Mouse (Mus musculus): ENCODE results near the gene Hnrnpul1. TPM values are rescaled to one million over a fixed set of nuclear protein-coding genes. Genes with fewer than 3 reads are reported as not detected.

Hnrnpul1 gene
- polyA plus RNA-seq, 1 experiment from 2014 or later: 77.2 TPM

DNA sequence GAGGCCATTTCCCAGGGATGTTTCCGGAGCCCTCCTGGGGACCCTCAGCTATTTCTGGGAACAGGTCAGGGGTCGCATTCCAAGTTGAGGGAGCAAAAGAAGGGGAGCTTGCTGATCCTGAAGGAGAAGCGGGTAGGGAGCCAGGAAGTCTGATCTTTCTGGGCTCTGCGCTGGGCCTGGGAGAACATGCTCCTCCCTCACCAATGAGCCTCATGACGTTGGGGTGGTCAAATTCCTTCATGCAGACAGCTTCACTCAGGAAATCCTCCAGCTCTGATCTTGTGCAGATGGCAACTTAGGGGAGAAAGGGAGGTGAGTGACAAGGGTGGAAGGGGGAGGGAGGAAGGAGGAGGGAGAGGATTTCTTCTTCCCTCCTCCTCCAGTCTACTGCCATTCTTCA lies 9.7 kb upstream of the Hnrnpul1 start:
- H3K27ac ChIP-seq (ENCODE audit: low read length): peak overlapping the region; percentile 49; the same call in 1 of the 2 replicates
- no peaks in the 10 kb centered on the region for H3K27me3 ChIP-seq (ENCODE audit: control insufficient read depth, insufficient read depth, low read length)
- H3K9ac ChIP-seq (replicated peaks; ENCODE audit: low read depth, low read length): no peak overlapping the region
- H3K4me1 ChIP-seq (ENCODE audit: control insufficient read depth, insufficient read depth, low read length): no peaks in the 10 kb centered on the region
- H3K4me3 ChIP-seq (ENCODE audit: low read depth, low read length): no peak overlapping the region
- no peaks in the 10 kb centered on the region for H3K9me3 ChIP-seq (ENCODE audit: control insufficient read depth, low read depth, low read length)
- 52% methylated on average over 5 of the region's 5 CpGs for WGBS
- no peak overlapping the region for H3K4me2 ChIP-seq (replicated peaks; ENCODE audit: low read depth, low read length)
- H3K36me3 ChIP-seq (ENCODE audit: control insufficient read depth, insufficient read depth, low read length): peaks cover 55% of the 10 kb centered on the region
- no peak; the same call in 1 of the 2 replicates for ATAC-seq (ENCODE audit: insufficient number of reproducible peaks, insufficient read depth, low FRiP score, low read depth)

DNA sequence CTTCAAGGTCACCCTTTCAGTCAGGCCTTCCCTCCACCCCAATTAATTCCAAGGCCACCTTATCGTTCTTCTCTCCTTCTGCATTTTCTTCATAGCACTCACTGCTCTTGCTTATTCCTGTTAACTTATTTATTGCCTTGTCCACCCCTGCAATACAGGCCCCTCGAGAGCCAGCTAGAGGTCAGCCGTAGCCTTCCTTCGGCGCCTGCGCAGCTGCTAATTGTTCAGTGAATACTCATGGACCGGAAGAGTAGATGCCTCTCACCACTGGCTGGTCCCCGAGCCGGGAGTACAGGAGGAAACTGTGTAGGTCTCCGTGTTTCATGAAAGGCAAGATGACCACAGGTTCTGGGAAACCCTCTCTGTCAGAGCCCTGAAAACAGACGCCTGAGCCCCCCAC lies 9.1 kb upstream of the Hnrnpul1 start:
- peak overlapping the region; percentile 49; the same call in 1 of the 2 replicates for H3K27ac ChIP-seq (ENCODE audit: low read length)
- H3K36me3 ChIP-seq (ENCODE audit: control insufficient read depth, insufficient read depth, low read length): peaks cover 54% of the 10 kb centered on the region
- no peak for ATAC-seq (ENCODE audit: insufficient number of reproducible peaks, insufficient read depth, low FRiP score, low read depth)
- H3K4me3 ChIP-seq (ENCODE audit: low read depth, low read length): no peak overlapping the region
- H3K4me1 ChIP-seq (ENCODE audit: control insufficient read depth, insufficient read depth, low read length): no peaks in the 10 kb centered on the region
- H3K4me2 ChIP-seq (replicated peaks; ENCODE audit: low read depth, low read length): no peak overlapping the region
- no peaks in the 10 kb centered on the region for H3K27me3 ChIP-seq (ENCODE audit: control insufficient read depth, insufficient read depth, low read length)
- 65% methylated on average over 11 of the region's 11 CpGs for WGBS
- no peaks in the 10 kb centered on the region for H3K9me3 ChIP-seq (ENCODE audit: control insufficient read depth, low read depth, low read length)
- H3K9ac ChIP-seq (replicated peaks; ENCODE audit: low read depth, low read length): no peak overlapping the region

DNA sequence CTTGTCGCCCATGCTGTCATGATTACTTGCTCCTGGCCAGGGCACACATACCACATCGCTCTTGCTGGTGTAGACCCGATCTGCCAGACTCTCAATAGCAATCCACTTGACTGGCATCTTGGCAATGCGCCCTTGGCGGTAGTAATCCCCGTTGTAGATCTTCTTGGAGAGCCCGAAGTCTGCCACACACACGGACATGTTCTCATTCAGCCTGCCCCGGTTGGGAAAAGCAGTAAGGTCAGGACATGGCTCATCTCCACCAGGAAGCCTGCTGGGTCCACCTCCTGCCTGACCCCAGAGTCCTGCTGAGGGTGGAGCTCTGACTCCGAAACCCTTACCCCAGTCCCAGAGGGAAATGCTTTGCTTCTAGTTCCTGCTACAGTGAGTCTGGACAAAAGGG lies 6.8 kb upstream of the Hnrnpul1 start:
- Histone ChIP-seq H3K9ac (replicated peaks; ENCODE audit: low read depth, low read length) (no peak overlapping the region), H3K9me3 (ENCODE audit: control insufficient read depth, low read depth, low read length) (no peaks in the 10 kb centered on the region), H3K4me2 (replicated peaks; ENCODE audit: low read depth, low read length) (no peak overlapping the region), H3K4me3 (ENCODE audit: low read depth, low read length) (no peak overlapping the region), H3K27ac (ENCODE audit: low read length) (no peak overlapping the region), H3K4me1 (ENCODE audit: control insufficient read depth, insufficient read depth, low read length) (no peaks in the 10 kb centered on the region), H3K27me3 (ENCODE audit: control insufficient read depth, insufficient read depth, low read length) (no peaks in the 10 kb centered on the region), H3K36me3 (ENCODE audit: control insufficient read depth, insufficient read depth, low read length) (peaks cover 38% of the 10 kb centered on the region)
- WGBS: 84% methylated on average over 10 of the region's 10 CpGs
- ATAC-seq (ENCODE audit: insufficient number of reproducible peaks, insufficient read depth, low FRiP score, low read depth): no peak

DNA sequence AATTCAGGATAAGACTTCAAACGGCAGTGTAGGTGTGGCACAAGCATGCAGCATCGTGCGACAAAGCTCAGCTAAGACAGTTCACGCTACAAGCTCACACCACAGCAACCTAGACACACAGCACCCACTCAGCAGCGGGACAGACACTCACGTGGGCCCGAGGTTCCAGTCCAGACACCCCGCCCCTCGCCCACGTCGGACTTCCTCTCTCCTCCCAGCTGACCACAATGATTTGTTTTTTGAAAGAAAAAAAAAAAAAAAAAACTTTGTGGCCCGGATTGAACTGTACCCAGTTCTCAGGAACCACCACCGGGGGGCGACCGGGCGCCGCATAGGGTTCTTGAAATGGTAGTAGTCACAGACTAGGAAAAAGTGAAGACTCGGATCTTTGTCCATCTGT lies 1.5 kb upstream of the Hnrnpul1 start:
- Histone ChIP-seq H3K4me3 (ENCODE audit: low read depth, low read length) (peak overlapping the region; percentile 99), H3K27ac (ENCODE audit: low read length) (peak overlapping the region; percentile 87), H3K4me1 (ENCODE audit: control insufficient read depth, insufficient read depth, low read length) (peaks cover 14% of the 10 kb centered on the region), H3K36me3 (ENCODE audit: control insufficient read depth, insufficient read depth, low read length) (peaks cover 19% of the 10 kb centered on the region), H3K9ac (replicated peaks; ENCODE audit: low read depth, low read length) (no peak overlapping the region; the same call in 1 of the 2 replicates), H3K27me3 (ENCODE audit: control insufficient read depth, insufficient read depth, low read length) (no peaks in the 10 kb centered on the region), H3K4me2 (replicated peaks; ENCODE audit: low read depth, low read length) (peak overlapping the region; percentile 92), H3K9me3 (ENCODE audit: control insufficient read depth, low read depth, low read length) (no peaks in the 10 kb centered on the region)
- ATAC-seq (ENCODE audit: insufficient number of reproducible peaks, insufficient read depth, low FRiP score, low read depth): peak; percentile 29
- WGBS: 1% methylated on average over 18 of the region's 18 CpGs

DNA sequence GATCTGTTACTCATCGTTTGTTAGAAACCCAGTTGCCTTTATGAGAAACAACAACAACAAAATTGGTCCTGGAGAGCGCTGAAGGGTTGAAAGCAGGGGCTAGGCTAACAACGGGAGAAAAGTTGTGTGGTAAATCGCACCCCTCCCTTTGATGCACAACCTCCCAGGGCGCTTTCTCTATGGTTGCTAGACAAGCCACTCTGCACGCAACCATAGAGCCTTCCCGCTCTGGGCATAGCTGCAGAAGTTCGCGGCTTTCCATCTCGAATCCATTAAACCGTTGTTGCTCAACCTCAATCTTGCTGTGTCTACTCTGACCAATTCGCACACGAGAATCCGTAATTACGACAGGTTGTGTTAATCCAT lies 894 bp upstream of the Hnrnpul1 start:
- Histone ChIP-seq H3K36me3 (ENCODE audit: control insufficient read depth, insufficient read depth, low read length) (peaks cover 20% of the 10 kb centered on the region), H3K9me3 (ENCODE audit: control insufficient read depth, low read depth, low read length) (no peaks in the 10 kb centered on the region), H3K4me3 (ENCODE audit: low read depth, low read length) (peak overlapping the region; percentile 99), H3K27me3 (ENCODE audit: control insufficient read depth, insufficient read depth, low read length) (no peaks in the 10 kb centered on the region), H3K4me1 (ENCODE audit: control insufficient read depth, insufficient read depth, low read length) (peaks cover 14% of the 10 kb centered on the region), H3K27ac (ENCODE audit: low read length) (peak overlapping the region; percentile 87), H3K9ac (replicated peaks; ENCODE audit: low read depth, low read length) (no peak overlapping the region; the same call in 1 of the 2 replicates), H3K4me2 (replicated peaks; ENCODE audit: low read depth, low read length) (peak overlapping the region; percentile 92)
- WGBS: 0% methylated on average over 15 of the region's 15 CpGs
- peak; percentile 35; the same call in 1 of the 2 replicates for ATAC-seq (ENCODE audit: insufficient number of reproducible peaks, insufficient read depth, low FRiP score, low read depth)

DNA sequence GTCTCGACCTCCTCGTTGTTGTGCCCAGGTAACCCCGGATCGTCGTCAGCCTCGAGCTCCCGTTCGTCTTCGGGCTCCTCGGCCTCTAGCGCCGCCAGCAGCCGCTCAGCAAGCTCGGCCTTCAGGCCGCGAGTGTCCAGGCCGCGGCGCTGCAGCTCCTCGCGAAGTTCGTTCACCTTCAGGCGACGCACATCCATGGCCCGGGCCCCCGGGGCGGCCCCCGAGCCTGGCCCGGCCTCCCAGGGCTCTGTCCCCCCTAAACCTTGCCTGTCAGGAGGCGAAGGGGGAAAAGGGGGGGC lies 169 bp downstream of the Hnrnpul1 start:
- no peaks in the 10 kb centered on the region for H3K9me3 ChIP-seq (ENCODE audit: control insufficient read depth, low read depth, low read length)
- H3K4me3 ChIP-seq (ENCODE audit: low read depth, low read length): peak overlapping the region; percentile 99
- under 1% methylated on average over 29 of the region's 30 CpGs for WGBS
- peak overlapping the region; percentile 97 for H3K27ac ChIP-seq (ENCODE audit: low read length)
- peaks cover 30% of the 10 kb centered on the region for H3K36me3 ChIP-seq (ENCODE audit: control insufficient read depth, insufficient read depth, low read length)
- H3K9ac ChIP-seq (replicated peaks; ENCODE audit: low read depth, low read length): peak overlapping the region; percentile 99
- no peak for ATAC-seq (ENCODE audit: insufficient number of reproducible peaks, insufficient read depth, low FRiP score, low read depth)
- peak overlapping the region; percentile 98; the same call in 1 of the 2 replicates for H3K4me2 ChIP-seq (replicated peaks; ENCODE audit: low read depth, low read length)
- peaks cover 14% of the 10 kb centered on the region for H3K4me1 ChIP-seq (ENCODE audit: control insufficient read depth, insufficient read depth, low read length)
- no peaks in the 10 kb centered on the region for H3K27me3 ChIP-seq (ENCODE audit: control insufficient read depth, insufficient read depth, low read length)

DNA sequence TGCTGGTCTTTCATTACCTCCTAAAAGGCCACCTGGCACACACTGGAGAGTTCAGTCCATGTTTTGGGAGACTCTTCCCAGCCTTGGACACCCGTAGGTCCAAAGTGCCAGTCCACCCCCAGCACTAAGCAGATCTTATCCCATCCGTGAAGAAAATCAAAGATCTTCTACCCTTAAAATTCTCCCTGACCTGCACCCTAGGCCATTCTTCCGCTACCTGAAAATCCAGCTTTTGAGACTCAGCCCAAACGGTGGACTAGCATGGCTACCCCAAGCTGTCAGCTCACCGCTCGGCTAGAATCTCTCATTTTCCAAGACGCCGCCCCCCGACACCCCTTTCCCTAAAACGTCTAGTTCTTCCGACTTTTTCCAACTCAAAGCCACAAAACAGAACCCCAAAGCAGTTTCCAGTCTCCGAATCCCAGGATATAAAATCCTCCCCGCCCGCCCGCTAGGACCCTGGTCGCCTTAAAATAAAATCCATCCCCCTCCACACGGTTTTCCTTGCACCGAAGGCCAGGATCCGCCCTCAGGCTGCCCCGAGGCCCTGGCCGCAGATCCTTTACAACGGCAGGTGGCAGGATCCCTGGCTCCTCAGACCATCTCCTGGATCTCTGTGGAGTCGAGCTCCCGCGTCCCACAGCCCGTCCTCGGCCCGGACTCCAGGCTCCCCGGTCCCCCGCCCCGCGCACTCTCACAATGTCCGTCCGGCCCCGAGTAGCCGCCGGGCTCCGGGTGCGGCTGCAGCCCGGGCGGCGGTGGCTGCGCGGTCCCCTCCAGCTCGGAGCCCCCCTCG lies 716 bp downstream of the Hnrnpul1 start:
- Histone ChIP-seq H3K4me1 (ENCODE audit: control insufficient read depth, insufficient read depth, low read length) (peaks cover 14% of the 10 kb centered on the region), H3K4me3 (ENCODE audit: low read depth, low read length) (peak overlapping the region; percentile 99), H3K27me3 (ENCODE audit: control insufficient read depth, insufficient read depth, low read length) (no peaks in the 10 kb centered on the region), H3K36me3 (ENCODE audit: control insufficient read depth, insufficient read depth, low read length) (peaks cover 36% of the 10 kb centered on the region), H3K9ac (replicated peaks; ENCODE audit: low read depth, low read length) (peak overlapping the region; percentile 99), H3K4me2 (replicated peaks; ENCODE audit: low read depth, low read length) (peak overlapping the region; percentile 98), H3K27ac (ENCODE audit: low read length) (peak overlapping the region; percentile 97), H3K9me3 (ENCODE audit: control insufficient read depth, low read depth, low read length) (no peaks in the 10 kb centered on the region)
- under 1% methylated on average over 46 of the region's 46 CpGs for WGBS
- no peak for ATAC-seq (ENCODE audit: insufficient number of reproducible peaks, insufficient read depth, low FRiP score, low read depth)

DNA sequence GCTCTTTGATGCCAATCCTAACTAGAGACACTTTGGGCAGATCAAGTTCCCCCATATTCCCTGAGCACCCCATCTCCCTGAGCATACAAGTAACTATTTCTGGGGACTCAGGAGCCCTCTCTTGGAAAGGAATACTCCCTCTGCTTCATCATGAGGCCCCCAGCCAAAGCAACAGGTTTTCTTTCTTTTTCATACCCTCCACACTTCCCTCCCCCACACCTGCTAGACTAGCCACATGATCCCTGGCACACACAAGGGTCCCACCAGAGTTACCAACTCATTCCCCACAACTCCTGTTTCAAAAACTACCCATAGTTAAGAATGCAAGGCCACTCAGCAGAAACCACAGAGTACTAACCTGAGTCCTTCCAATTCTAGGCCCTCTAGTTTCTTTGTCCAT lies 1.5 kb downstream of the Hnrnpul1 start:
- no peak overlapping the region; the same call in 1 of the 2 replicates for H3K27ac ChIP-seq (ENCODE audit: low read length)

DNA sequence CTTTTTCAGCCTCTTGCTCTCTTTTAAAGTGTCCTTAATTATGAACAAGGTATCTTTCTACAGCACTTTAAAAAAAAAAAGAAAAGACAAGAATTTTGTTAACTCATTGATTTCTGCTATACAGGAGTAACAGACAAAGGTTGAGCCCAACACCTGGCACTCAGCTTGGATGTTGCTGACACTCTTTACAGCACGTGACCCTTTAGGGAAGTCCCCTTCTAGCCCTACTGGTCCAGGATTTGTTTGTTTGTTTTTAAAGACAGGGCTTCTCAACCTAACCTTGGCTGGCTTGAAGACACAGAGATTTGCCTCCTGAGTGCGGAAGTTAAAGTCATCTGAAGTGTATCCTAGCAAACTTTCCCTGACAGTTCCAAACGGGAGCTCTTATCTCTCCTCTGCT lies 7.7 kb downstream of the Hnrnpul1 start:
- Histone ChIP-seq H3K27ac (ENCODE audit: low read length) (no peak overlapping the region), H3K36me3 (ENCODE audit: control insufficient read depth, insufficient read depth, low read length) (peaks cover 100% of the 10 kb centered on the region), H3K9me3 (ENCODE audit: control insufficient read depth, low read depth, low read length) (no peaks in the 10 kb centered on the region), H3K4me3 (ENCODE audit: low read depth, low read length) (no peak overlapping the region), H3K9ac (replicated peaks; ENCODE audit: low read depth, low read length) (no peak overlapping the region), H3K27me3 (ENCODE audit: control insufficient read depth, insufficient read depth, low read length) (no peaks in the 10 kb centered on the region), H3K4me2 (replicated peaks; ENCODE audit: low read depth, low read length) (no peak overlapping the region), H3K4me1 (ENCODE audit: control insufficient read depth, insufficient read depth, low read length) (no peaks in the 10 kb centered on the region)
- no peak for ATAC-seq (ENCODE audit: insufficient number of reproducible peaks, insufficient read depth, low FRiP score, low read depth)
- WGBS: 68% methylated on average over 3 of the region's 3 CpGs

More for the DNA sequence above, 1.5 kb downstream of the Hnrnpul1 start:
- peak overlapping the region; percentile 99 for H3K4me3 ChIP-seq (ENCODE audit: low read depth, low read length)
- ATAC-seq (ENCODE audit: insufficient number of reproducible peaks, insufficient read depth, low FRiP score, low read depth): no peak
- H3K4me1 ChIP-seq (ENCODE audit: control insufficient read depth, insufficient read depth, low read length): peaks cover 14% of the 10 kb centered on the region
- H3K36me3 ChIP-seq (ENCODE audit: control insufficient read depth, insufficient read depth, low read length): peaks cover 38% of the 10 kb centered on the region
- H3K9me3 ChIP-seq (ENCODE audit: control insufficient read depth, low read depth, low read length): no peaks in the 10 kb centered on the region
- H3K27me3 ChIP-seq (ENCODE audit: control insufficient read depth, insufficient read depth, low read length): no peaks in the 10 kb centered on the region
- peak overlapping the region; percentile 99 for H3K9ac ChIP-seq (replicated peaks; ENCODE audit: low read depth, low read length)
- peak overlapping the region; percentile 98 for H3K4me2 ChIP-seq (replicated peaks; ENCODE audit: low read depth, low read length)
